Mouse (Mus musculus) 3T3-L1 (cell line): ENCODE measurements at regions not wholly inside any gene's neighbourhood (a gene's known extent, or its start where the extent isn't known, plus 50 kb on each side); places are given as distances from the start of the nearest gene placed in this dataset.

ENCODE experiments used
- DNase-seq: peaks from one replicate; pipeline ENCODE4 v3.0.0-alpha.2; 2015; ENCODE audit warnings: low read depth, low spot score

DNA sequence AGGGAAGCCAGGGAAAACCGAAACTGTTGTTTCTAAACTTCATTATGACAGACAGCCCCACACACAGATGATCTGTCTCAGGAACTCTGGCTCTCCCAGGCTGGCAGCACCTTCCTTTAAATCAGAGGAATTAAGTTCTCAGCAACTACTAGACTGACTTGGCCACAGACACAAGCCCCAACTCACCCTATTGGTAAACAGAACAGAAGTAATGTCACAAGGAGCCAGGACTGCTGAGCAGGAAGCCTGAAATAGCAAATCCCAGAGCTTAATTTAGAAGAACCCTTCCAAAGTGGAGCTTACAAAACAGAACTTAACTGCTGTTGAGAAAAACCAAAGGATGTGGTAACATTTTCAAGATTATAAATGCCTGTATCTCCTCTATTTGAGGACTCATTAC lies 174.8 kb downstream of the Nfkbiz start:
- DNase-seq, result no peak

DNA sequence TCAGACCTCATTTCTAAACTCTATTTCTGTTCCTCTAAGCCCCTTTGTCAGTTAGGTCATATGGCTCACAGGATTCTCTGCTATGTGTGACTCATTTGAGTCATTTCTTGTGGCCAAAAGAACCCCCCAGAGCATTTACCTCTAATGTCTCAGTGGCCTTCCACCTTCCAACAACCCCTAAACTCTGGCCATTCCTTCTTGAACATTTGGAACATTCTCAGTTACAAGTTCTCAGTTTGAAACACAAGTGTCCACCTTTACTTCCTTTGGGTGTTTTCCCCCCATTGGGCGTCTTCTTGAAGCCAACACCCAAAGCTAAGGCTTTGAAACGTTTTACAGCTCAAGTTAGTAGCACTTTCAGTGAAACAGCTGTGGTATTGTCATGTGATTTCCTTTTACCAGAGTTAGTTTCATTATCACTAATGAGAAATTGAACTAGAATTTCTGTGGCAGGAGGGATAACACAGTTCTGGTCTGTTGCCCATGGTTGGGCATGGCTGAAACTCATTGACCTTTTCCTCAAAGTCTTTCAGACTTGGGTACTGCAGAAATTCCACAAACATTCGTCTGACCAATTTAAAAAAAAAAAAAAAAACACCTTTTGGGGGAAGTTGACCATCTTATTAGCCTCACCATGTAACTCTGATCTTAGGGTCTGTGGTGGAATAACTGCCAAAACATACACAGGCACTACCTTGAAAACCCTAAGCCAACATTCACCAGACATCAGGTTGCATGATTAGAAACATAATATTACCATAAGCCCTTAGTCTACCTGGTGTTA lies 201.8 kb downstream of the Nfkbiz start:
- DNase-seq, result peak; percentile 78

GRCm38 (mm10) chr16:55636224-55636623 lies 202.5 kb downstream of the Nfkbiz start:
- DNase-seq, result peak; percentile 93

GRCm38 (mm10) chr16:55634691-55635090 lies 204.0 kb downstream of the Nfkbiz start:
- DNase-seq, result no peak

GRCm38 (mm10) chr16:55632220-55632619 lies 206.5 kb downstream of the Nfkbiz start:
- peak; percentile 98 for DNase-seq

DNA sequence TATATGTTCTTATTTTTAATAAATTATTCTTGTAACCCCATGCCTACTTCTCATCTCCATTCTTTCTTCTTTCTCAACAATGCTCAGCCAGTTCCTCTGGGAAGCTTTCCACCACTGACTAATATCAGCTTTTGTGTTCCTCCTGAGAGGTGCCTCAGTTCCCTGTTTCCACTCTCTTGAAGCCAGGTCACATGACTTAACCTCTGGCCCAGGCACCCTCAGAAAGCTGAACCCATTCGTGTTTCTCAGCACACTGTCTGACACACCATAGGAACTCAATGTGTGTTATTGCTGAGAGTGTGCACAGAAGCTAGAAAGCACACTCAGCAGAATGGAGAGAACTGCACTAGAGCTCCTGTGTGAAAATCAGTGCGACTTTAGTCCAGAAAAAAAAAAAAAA lies 207.1 kb downstream of the Nfkbiz start:
- peak; percentile 49 for DNase-seq

DNA sequence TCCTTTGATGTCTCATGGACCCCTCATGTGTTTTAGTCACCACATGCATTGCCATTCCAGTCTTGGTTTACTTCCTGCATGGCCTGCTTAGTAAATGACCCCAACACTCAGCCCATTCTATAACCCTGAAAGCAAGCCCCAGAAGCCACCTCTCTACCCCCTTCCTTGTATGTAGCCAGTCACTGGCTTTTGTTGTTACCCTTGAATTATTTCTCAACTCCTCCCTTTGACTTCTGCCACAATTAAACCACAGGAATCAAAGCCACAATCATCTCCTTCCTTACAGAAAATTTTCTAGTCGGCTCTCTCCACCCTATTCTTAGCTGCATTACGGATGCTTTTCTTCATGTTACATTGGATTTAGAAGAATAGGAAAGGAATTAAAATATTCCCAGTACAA lies 207.7 kb downstream of the Nfkbiz start:
- DNase-seq, result peak; percentile 55

GRCm38 (mm10) chr16:55627531-55627930 lies 211.2 kb downstream of the Nfkbiz start:
- DNase-seq, result peak; percentile 73

DNA sequence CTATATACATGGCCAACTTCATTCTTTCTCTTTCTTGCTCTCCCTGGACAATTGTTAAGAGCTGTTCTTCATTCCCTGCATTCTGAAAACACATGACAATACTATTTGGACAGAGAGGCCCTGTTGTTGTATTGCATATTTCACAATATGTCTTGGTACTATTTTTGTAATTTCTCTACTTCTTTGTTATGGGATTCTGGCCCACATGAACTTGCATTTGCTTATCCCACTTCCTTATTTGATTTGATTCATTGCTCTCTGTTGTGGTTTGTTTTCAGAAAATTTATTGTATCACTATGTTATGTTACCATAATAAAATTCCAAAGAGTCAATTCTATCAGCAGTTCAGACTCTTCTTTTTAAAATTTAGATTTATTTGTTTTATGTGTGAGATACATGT lies 215.3 kb downstream of the Nfkbiz start:
- DNase-seq, result no peak

DNA sequence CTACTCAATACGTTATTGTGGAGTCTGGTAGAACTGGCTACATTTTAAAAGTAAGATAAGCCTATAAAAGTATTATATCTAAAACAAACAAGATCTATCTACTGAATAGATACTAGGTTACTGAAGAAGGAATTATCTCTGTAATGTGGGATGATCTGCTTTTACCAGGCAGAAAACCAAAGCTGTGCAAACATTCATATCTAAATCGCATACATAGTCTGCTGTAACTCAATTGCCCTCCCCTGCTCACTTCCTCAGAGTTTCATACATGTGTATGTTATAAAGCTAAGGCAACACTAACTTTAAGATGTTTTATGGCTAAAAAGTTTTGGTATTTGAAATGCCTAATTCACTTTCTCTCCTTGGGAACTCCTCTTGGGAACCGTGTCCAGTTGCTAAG lies 219.0 kb downstream of the Nfkbiz start:
- no peak for DNase-seq

DNA sequence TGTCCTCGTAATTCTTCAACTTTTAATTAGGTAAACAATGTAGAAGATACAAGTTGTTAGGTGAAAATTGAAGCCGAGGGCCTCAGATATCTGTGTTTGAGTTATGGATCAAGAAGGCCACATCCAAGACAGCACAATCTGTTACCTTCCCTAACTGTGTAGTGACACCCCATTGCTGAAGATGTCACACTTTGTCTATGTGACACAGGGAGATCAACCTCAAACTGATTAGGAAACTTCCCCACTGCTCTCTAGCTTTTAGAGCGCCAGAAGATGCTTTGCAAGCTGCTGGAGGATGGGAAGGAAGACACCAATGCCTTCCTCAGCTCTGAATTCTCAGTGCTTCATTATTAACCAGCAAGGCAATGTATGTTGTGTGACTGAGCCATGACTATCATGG lies 220.7 kb downstream of the Nfkbiz start:
- no peak for DNase-seq

DNA sequence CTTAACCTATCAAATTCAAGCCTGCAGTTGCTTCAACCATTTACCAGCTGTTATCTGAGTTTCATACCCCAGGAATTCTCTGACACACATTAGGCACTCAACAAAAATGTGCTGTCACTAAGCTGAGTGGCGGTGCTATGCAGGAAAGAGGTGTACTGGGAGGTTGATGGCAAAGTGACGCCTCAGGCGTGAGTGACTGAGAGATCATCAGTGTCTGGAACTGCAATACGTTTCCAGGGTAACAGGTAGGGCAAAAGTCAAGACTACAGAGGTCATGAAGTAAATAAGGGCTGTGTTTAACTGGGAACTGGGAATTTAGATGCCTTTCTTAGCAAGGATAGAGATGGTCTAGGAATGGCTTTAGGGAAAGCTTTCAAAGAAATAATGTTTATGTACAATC lies 221.2 kb downstream of the Nfkbiz start:
- DNase-seq, result no peak

GRCm38 (mm10) chr16:55616408-55617120 lies 222.1 kb downstream of the Nfkbiz start:
- no peak for DNase-seq

DNA sequence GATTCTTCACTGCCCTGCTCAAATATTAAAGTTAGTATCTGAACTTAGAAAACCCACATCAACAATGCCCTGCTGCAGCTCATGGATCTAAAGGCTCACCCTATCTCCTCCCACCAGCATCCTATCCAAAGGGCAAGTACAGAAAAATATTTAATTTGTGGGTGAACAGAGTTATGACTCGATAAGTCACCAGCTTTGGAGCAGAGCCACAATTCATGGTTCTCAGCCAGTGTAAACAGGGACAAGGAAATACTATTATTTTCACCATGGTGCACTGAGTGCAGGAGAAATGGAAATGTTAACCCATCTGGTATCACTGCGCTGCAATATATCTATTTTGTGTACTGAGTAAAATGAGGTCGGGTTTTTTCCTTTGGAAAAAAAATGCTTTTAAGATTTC lies 225.8 kb downstream of the Nfkbiz start:
- DNase-seq, result peak; percentile 82

DNA sequence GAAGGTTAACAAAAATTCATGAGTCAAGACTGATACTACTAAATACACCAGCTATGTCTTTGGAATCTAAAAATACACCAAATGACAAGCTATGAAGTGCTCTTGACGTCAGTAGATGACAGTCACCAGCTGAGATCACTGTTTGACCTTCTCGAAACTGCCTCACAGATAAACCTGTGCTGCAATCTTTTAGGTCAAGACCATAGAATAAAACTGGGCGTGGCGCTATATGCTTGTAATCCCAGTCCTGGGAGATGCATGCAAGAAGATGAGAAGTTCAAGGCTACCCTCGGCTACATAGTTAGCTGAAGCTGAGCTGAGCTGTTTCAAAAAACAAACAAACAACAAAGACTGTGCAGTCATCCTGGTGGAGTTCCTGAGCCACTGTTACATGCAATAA lies 226.7 kb downstream of the Nfkbiz start:
- DNase-seq, result peak; percentile 64

- DNase-seq, result no peak
Measured at GRCm38 (mm10) chr16:55611172-55611571, 227.5 kb downstream of the Nfkbiz start.

DNA sequence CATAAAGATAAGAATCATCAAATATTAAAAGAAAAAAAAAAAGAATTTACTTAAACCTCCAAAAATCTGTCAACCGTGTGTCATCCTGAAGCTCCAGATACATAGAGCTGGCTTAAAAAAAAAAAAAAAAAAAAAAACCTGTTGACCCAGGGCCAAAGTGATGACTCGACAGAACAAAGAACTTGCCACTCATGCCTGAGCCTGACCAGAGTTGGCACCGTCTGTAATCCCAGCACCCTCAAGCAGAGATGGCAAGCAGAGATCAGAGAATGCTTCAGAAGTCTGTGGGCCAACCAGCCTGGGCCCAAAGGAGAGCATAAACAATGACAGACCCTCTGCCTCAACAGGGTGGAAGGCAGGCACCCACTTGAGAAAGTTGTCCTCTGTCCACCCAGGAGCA lies 230.3 kb downstream of the Nfkbiz start:
- DNase-seq, result peak; percentile 85

- DNase-seq, result peak; percentile 38
Measured at GRCm38 (mm10) chr16:55606447-55607239, 232.1 kb downstream of the Nfkbiz start.

DNA sequence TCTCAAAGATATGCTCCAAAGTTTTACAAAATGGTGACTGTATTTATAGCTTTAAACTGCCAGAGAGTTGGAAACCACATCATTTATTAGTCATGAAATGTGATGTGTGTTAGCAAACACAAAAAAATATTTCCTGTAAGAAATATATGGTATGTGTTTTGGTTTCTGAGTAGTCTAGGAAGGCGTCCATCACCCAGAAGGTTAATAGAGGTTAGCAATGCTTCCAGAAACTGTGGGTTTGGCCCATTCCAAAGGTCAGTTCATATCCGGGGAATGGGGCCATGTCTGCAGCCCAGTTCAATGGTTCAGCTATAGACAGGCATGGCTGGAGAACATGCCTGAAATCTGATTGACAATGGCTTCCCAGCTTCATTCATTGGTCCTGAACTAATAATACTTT lies 235.1 kb downstream of the Nfkbiz start:
- peak; percentile 67 for DNase-seq

GRCm38 (mm10) chr16:55589382-55589956 lies 249.2 kb downstream of the Nfkbiz start:
- no peak for DNase-seq

DNA sequence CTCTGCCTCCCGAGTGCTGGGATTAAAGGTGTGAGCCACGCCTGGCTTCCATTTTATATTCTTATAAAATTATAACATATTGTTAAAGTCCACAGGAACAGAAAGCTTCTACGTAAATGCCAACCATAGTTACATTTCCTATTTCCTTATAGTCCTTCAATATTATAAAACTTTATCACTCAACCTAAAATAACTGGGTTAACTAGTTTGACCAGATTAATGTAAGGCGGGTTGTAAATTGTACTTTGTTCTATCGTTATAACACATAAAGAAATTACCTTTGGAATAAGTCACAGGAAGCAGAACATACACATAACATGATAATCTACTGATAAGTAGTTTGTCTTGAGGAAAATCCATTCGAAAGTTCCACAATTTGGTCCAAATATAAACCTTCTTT lies 251.6 kb downstream of the Nfkbiz start:
- no peak for DNase-seq

GRCm38 (mm10) chr16:55582906-55583305 lies 255.8 kb downstream of the Nfkbiz start:
- no peak for DNase-seq
